Mouse (Mus musculus): ENCODE data around the gene Slc12a6. TPM values are rescaled to one million over a fixed set of nuclear protein-coding genes. Genes with fewer than 3 reads are reported as not detected.

Gene Slc12a6
- total and polyA plus RNA-seq, 2 experiments, result 5.2 to 12.9 TPM

GRCm38 (mm10) chr2:112396649-112397048 is 131.0 kb downstream of the Slc12a6 start:
- Histone ChIP-seq H3K27ac (replicated peaks; ENCODE audit: insufficient read depth, low read depth, low read length) (no peak overlapping the region), H3K4me1 (ENCODE audit: control insufficient read depth, insufficient read depth, low read length) (peaks cover 1% of the 10 kb centered on the region; the same call in 1 of the 2 replicates), H3K4me3 (ENCODE audit: insufficient read depth, low read depth, low read length) (no peak overlapping the region), H3K79me2 (ENCODE audit: control insufficient read depth, insufficient read depth, low read length) (peaks cover 3% of the 10 kb centered on the region; the same call in 1 of the 2 replicates), H3K27me3 (ENCODE audit: control insufficient read depth, insufficient read depth, low read length) (no peaks in the 10 kb centered on the region), H3K36me3 (ENCODE audit: control insufficient read depth, insufficient read depth, low read length) (no peaks in the 10 kb centered on the region), H3K9ac (ENCODE audit: low read depth, low read length) (no peak overlapping the region)
- 10% methylated on average over 1 of the region's 1 CpGs for WGBS
- peak; percentile 67 for DNase-seq (ENCODE audit: extremely low read depth, low read depth, low spot score)
- TF ChIP-seq CTCF (IDR thresholded peaks at IDR 0.05; ENCODE audit: low read depth, low read length) (no peak), POLR2A (IDR thresholded peaks at IDR 0.05; ENCODE audit: extremely low read depth, insufficient read depth, low read length) (no peak)

GRCm38 (mm10) chr2:112407030-112407429 is 141.4 kb downstream of the Slc12a6 start:
- Histone ChIP-seq H3K79me2 (ENCODE audit: control insufficient read depth, insufficient read depth, low read length) (no peaks in the 10 kb centered on the region; the same call in 1 of the 2 replicates), H3K4me3 (ENCODE audit: insufficient read depth, low read depth, low read length) (no peak overlapping the region), H3K4me1 (ENCODE audit: control insufficient read depth, insufficient read depth, low read length) (no peaks in the 10 kb centered on the region), H3K36me3 (ENCODE audit: control insufficient read depth, insufficient read depth, low read length) (peaks cover 21% of the 10 kb centered on the region), H3K27me3 (ENCODE audit: control insufficient read depth, insufficient read depth, low read length) (no peaks in the 10 kb centered on the region), H3K9ac (ENCODE audit: low read depth, low read length) (no peak overlapping the region), H3K27ac (replicated peaks; ENCODE audit: insufficient read depth, low read depth, low read length) (no peak overlapping the region)
- TF ChIP-seq CTCF (IDR thresholded peaks at IDR 0.05; ENCODE audit: low read depth, low read length), result no peak
- TF ChIP-seq POLR2A (IDR thresholded peaks at IDR 0.05; ENCODE audit: extremely low read depth, insufficient read depth, low read length), result no peak
- no peak for DNase-seq (ENCODE audit: extremely low read depth, low read depth, low spot score)
- WGBS, result 93% methylated on average over 3 of the region's 3 CpGs

Other genes with a start within 250 kb of the Slc12a6 start
- gene Olfr1311, start 241.4 kb upstream of the Slc12a6 start, total RNA-seq (2014; rRNA removed), result not detected in 2 replicates
- gene Olfr1311, start 241.4 kb upstream of the Slc12a6 start, polyA plus RNA-seq (2012; rRNA removed), result not detected in 2 replicates
- gene Olfr1312, start 215.6 kb upstream of the Slc12a6 start, total RNA-seq (2014; rRNA removed), result not detected in 2 replicates
- gene Olfr1312, start 215.6 kb upstream of the Slc12a6 start, polyA plus RNA-seq (2012; rRNA removed), result not detected in 2 replicates
- not detected in 2 replicates for gene Olfr1313, start 188.0 kb upstream of the Slc12a6 start, total RNA-seq (2014; rRNA removed)
- not detected in 2 replicates for gene Olfr1313, start 188.0 kb upstream of the Slc12a6 start, polyA plus RNA-seq (2012; rRNA removed)
- not detected in 2 replicates for gene Olfr1314, start 169.0 kb upstream of the Slc12a6 start, total RNA-seq (2014; rRNA removed)
- not detected in 2 replicates for gene Olfr1314, start 169.0 kb upstream of the Slc12a6 start, polyA plus RNA-seq (2012; rRNA removed)
- not detected in 2 replicates for gene Olfr1315-ps1, start 150.4 kb upstream of the Slc12a6 start, total RNA-seq (2014; rRNA removed)
- gene Olfr1315-ps1, start 150.4 kb upstream of the Slc12a6 start, polyA plus RNA-seq (2012; rRNA removed), result not detected in 2 replicates
- gene Olfr1316, start 130.8 kb upstream of the Slc12a6 start, total RNA-seq (2014; rRNA removed), result not detected in 2 replicates
- not detected in 2 replicates for gene Olfr1316, start 130.8 kb upstream of the Slc12a6 start, polyA plus RNA-seq (2012; rRNA removed)
- not detected in 2 replicates for gene Olfr1317, start 125.5 kb upstream of the Slc12a6 start, total RNA-seq (2014; rRNA removed)
- not detected in 2 replicates for gene Olfr1317, start 125.5 kb upstream of the Slc12a6 start, polyA plus RNA-seq (2012; rRNA removed)
- not detected in 2 replicates for gene Olfr1318, start 111.6 kb upstream of the Slc12a6 start, total RNA-seq (2014; rRNA removed)
- not detected in 2 replicates for gene Olfr1318, start 111.6 kb upstream of the Slc12a6 start, polyA plus RNA-seq (2012; rRNA removed)
- 0.09 and 0.67 TPM in 2 replicates for gene Lpcat4, start 26.4 kb upstream of the Slc12a6 start, total RNA-seq (2014; rRNA removed)
- gene Lpcat4, start 26.4 kb upstream of the Slc12a6 start, polyA plus RNA-seq (2012; rRNA removed), result 2.2 and 2.4 TPM in 2 replicates
- gene Nutm1, start 6.5 kb upstream of the Slc12a6 start, total RNA-seq (2014; rRNA removed), result not detected in 2 replicates
- gene Nutm1, start 6.5 kb upstream of the Slc12a6 start, polyA plus RNA-seq (2012; rRNA removed), result not detected in 2 replicates
- gene Nop10, start 3.9 kb upstream of the Slc12a6 start, total RNA-seq (2014; rRNA removed), result 71.2 and 82.6 TPM in 2 replicates
- gene Nop10, start 3.9 kb upstream of the Slc12a6 start, polyA plus RNA-seq (2012; rRNA removed), result 61.7 and 67.8 TPM in 2 replicates
- gene Gm21985, start 489 bp downstream of the Slc12a6 start, total RNA-seq (2014; rRNA removed), result not detected in 2 replicates
- not detected in 2 replicates for gene Gm21985, start 489 bp downstream of the Slc12a6 start, polyA plus RNA-seq (2012; rRNA removed)
- gene Emc4, start 102.2 kb downstream of the Slc12a6 start, total RNA-seq (2014; rRNA removed), result 60.2 and 65.5 TPM in 2 replicates
- gene Emc4, start 102.2 kb downstream of the Slc12a6 start, polyA plus RNA-seq (2012; rRNA removed), result 78.6 and 88.5 TPM in 2 replicates
- gene Katnbl1, start 113.4 kb downstream of the Slc12a6 start, total RNA-seq (2014; rRNA removed), result 3.6 and 4.2 TPM in 2 replicates
- 0.60 and 0.93 TPM in 2 replicates for gene Katnbl1, start 113.4 kb downstream of the Slc12a6 start, polyA plus RNA-seq (2012; rRNA removed)
- 19.9 and 21.9 TPM in 2 replicates for gene Emc7, start 189.2 kb downstream of the Slc12a6 start, total RNA-seq (2014; rRNA removed)
- 8.0 and 9.6 TPM in 2 replicates for gene Emc7, start 189.2 kb downstream of the Slc12a6 start, polyA plus RNA-seq (2012; rRNA removed)
- gene Chrm5, start 214.9 kb downstream of the Slc12a6 start, total RNA-seq (2014; rRNA removed), result not detected in 2 replicates
- gene Chrm5, start 214.9 kb downstream of the Slc12a6 start, polyA plus RNA-seq (2012; rRNA removed), result not detected in 2 replicates
- 8.9 and 16.2 TPM in 2 replicates for gene Aven, start 227.1 kb downstream of the Slc12a6 start, total RNA-seq (2014; rRNA removed)
- 4.5 and 4.6 TPM in 2 replicates for gene Aven, start 227.1 kb downstream of the Slc12a6 start, polyA plus RNA-seq (2012; rRNA removed)